Mouse (Mus musculus): ENCODE results near the gene Mettl24.

DNA sequence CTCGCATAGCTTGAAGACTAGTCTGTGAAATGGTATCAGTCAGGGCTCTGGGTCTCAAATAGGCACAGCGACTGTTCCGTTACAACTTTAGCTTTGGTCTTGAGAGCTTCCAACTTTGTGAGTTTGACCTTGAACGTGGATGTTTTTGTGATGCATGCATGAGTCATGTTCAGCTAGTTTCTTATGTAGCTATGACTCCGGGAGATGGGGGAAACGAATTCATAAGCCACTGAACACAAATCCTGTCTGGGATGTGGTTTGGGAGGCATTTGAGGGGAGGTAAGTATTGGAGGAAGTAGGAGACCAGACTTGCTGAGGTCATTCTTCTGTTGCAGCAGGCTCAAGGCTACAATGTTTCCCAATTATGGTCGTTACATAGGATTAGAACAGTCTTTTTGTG, 7.2 kb upstream of the Mettl24 start:
- TF ChIP-seq CTCF (IDR thresholded peaks at IDR 0.05; ENCODE audit: borderline replicate concordance, insufficient read depth, low read depth, low read length) (no peak), POLR2A (IDR thresholded peaks at IDR 0.05; ENCODE audit: borderline replicate concordance, insufficient read depth, low read length) (no peak)

Measured in cerebellum, adult 2 months (tissue).